Mouse (Mus musculus) WW6 (cell line): Measurements from ENCODE around the gene Slc25a17.

Experiments used
- DNase-seq: peaks from one replicate; pipeline ENCODE4 v3.0.0-alpha.2; 2013; ENCODE audit warnings: low read depth, low spot score

The Slc25a17 gene

GRCm38 (mm10) chr15:81355146-81355761 is 5.4 kb downstream of the Slc25a17 start:
- DNase-seq: peak; percentile 33

DNA sequence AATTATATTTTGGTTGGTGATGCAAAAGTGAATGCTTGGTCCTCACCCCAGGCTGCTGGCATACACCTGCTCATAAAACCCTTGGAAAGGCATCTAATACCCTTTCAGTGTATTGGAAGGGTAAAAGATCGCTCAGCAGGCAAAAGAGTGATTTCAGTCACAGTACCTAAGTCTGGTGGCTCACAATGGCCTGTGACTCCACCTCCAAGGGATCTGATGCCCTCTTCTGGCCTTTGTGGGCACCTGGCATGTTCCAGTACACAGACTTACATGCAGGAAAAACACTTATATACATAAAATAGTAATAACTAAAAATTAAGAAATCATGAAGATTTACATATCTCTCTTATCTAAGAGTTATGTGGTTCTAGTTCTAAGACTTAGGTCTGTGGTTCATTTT is 8.0 kb downstream of the Slc25a17 start:
- DNase-seq: no peak

- DNase-seq: no peak
These were observed 10.2 kb downstream of the Slc25a17 start for GRCm38 (mm10) chr15:81350401-81350800.

DNA sequence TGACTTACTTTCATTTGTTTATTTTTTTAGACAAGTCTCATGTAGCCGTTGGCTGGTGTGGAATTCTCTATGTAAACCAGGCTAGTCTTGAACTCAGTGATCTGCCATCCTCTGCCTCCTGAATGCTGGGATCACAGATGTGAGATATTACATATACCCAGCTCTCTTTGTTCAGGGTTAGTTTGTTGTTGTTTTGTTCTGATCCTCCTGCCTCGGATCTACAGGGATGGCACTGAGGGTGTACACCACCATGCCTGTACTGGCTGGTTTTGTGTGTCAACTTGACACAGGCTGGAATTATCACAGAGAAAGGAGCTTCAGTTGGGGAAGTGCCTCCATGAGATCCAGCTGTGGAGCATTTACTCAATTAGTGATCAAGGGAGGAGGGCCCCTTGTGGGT is 12.2 kb downstream of the Slc25a17 start:
- DNase-seq: no peak

GRCm38 (mm10) chr15:81347466-81347865 is 13.1 kb downstream of the Slc25a17 start:
- no peak for DNase-seq

- no peak for DNase-seq
These were observed 19.2 kb downstream of the Slc25a17 start for GRCm38 (mm10) chr15:81341426-81341825.

- no peak for DNase-seq
These were observed 21.5 kb downstream of the Slc25a17 start for GRCm38 (mm10) chr15:81339158-81339557.

GRCm38 (mm10) chr15:81336466-81336865 is 24.1 kb downstream of the Slc25a17 start:
- DNase-seq: no peak

- no peak for DNase-seq
These were observed 28.1 kb downstream of the Slc25a17 start for GRCm38 (mm10) chr15:81332517-81332916.

DNA sequence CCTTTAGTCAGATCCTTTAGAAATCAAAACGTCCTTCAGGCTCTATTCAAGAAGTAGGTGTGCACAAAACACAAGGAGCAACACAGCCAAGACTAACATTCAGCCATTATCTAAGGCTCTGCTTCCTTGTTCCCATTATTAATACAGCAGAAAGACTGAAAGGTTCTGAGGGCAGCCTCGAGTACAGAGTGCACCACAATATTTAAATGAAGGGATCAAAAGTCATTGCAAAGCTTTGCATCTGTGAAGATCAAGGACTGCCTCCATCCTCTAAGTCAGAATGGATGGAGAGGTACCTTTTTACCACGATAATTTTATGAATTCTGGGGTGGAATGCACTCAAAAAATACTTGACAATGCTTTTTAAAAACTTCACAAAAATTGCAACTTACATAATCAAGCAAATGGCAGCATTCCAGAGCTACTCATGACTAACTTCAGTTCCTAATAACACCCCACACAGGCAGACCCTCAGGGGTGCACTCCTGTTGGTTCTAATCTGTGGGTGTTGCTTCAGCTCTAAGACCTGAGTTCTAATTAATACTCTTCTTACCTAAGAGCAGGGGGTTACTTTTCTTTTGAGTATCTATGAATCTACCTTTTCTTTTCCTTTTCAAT is 29.7 kb downstream of the Slc25a17 start:
- DNase-seq: no peak

- no peak for DNase-seq
These were observed 30.8 kb downstream of the Slc25a17 start for GRCm38 (mm10) chr15:81329721-81330369.

DNA sequence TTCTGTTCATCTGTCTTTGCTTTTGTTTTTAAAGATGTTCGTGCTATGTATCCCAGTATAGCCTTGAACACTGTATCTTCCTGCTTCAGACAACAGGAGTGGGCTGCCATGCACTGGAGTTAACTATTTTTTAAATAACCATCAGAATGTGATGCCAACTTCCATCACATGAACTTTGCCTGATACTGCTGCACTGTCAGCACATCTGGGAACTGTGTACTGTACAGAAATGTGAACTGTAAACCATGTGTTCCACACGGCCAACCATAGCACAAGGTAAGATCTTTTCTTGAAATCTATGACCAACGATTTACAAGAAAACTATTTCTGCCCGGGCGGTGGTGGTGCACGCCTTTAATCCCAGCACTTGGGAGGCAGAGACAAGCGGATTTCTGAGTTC is 33.1 kb downstream of the Slc25a17 start:
- DNase-seq: no peak

- DNase-seq: no peak
These were observed 35.6 kb downstream of the Slc25a17 start for GRCm38 (mm10) chr15:81324979-81325378.

DNA sequence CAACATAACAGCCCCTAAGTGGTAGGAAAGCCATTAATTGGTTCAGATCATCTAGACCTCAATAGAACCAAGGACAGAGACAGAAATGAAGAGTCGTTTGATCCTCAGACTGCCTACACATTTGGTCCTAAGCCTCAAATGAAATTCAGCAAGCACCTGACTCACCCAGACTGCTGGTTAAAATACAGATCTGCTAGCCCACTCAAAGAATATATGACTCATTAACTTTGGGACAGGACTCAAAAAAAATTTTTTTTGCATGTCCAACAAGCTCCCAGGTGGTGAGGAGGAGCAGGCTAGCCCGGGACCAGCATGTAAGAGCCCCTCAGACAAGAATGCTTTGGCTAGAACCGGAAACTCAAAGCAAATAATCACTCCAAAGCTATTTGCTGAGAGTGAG is 40.5 kb downstream of the Slc25a17 start:
- DNase-seq: no peak

DNA sequence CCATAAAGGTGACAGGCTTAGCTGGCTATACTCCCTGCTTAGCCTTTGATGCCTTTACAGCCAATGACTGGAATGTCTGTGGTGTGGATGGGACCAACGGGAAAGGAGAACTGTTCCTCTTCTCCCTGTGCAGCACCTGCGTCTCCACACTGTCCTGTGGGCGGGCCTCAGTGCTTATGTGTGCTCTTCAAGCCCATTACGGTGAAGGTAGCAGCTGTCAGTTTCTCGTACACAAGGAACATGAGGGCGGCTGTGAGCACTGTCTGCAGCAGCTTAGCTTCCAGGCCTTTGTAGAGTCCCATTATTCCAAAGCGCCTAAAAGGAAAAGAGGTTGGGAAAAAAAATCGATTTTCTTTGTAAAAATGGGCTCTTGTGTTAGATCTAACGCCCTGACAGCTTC is 41.1 kb downstream of the Slc25a17 start:
- no peak for DNase-seq

DNA sequence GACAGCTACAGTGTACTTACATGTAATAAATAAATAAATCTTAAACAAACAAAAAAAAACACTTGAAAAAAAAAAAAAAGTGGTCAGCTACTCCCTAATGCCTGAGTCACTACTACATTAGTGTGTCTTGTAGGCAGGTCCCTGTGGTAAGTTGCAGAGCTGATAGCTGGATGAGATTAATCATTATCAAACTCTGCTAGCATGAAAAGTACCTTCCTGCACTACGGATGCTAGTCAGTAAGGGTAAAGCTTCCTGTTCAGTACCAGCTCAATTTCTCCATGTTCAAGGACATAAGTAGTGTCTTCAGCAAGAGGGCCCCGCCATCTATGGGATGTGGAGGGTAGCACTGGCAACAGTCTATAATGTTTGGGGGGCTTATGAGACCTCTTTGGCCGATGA is 46.7 kb downstream of the Slc25a17 start:
- DNase-seq: no peak

GRCm38 (mm10) chr15:81311026-81311425 is 49.6 kb downstream of the Slc25a17 start:
- no peak for DNase-seq

DNA sequence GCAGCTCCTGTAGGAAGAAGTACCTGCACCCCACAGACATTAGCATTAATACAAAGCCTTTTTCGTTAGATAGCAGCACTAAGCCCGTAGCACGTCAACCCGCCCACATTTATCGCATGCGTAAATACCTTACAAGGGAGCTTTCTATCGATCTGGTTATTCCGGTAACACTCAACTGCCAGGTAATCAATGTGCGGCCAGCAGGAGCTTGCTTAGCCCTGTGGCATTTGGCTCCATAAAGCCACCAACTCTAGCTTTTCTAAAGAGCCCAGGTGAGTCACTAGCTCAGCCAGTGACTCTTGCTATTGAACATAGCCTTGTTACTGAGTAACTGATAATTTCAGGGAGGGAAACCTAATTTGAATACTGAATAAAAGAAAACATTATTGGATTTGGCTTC is 50.3 kb downstream of the Slc25a17 start:
- DNase-seq: no peak

DNA sequence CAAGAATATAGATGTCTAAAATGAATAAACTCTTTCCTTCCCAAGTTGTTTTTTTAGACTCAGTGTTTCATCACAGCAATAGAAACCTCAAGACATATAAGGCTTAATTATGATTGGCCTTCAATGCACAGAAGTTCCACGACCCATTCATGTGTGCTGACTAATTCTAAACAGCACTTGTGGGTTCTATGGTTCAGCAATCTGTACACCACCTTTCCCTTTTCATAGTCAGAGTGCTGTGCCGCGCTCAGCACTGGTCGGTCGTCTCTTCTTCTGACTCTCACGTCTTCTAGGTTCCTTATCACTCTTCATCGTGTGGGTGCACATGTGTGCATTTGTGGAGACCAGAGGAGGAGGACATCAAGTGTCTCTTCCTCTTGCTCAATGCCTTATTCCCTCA is 52.6 kb downstream of the Slc25a17 start:
- no peak for DNase-seq

DNA sequence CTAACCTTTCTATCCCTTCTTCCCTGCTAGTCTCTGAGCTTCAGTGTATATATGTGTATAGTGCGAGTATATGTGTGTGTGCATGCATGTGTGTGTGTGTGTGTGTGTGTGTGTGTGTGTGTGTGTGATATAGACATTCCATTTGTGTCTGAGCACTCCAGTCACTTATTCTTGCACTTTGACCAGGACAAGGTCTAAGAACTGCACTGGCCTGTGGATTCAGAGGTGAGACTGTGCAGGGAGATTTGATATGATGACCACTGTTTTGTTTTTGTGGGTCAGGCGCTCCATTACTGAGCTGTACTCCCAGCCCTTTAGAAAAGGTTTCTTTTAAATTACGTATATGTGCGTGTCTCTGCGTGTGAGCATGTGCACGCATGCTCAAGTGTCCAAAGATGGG is 54.1 kb downstream of the Slc25a17 start:
- no peak for DNase-seq

DNA sequence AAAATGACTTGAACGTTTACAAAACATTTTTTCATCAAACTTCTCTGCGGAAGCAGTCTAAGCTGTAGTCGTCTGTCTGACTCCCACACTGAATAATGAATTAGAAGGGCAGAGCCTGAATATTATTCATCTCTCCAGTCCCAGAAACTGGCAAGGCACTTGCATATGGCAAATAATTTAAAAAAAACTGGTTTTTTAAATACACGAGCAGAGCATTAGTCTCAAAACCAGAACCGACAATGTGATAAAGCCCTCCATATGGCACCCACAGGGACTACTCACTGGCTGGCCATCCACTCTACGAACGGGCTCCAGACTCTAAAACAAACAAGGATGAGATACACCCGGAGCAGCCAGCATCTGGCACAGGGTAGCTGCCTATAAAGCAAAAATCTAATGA is 55.6 kb downstream of the Slc25a17 start:
- DNase-seq: no peak

DNA sequence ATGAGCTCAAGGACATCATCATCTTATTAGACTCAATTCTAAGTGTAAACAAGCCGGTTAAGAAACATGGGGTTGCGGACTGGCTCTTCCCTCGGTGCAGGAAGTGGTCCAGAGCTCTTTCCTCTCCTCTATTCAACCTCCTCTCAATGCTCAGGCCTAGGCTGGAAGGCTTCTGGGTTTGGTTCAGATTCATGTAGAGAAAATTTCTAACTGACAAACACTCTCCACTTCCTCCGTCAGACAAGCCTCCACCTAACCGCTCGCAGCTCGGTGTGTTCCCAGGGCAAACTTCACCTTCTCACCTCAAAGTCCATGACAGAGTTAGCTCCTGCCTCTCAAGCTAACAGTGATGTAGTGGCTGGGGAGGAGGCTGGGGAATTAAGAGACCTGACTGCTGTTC is 56.6 kb downstream of the Slc25a17 start:
- DNase-seq: no peak

DNA sequence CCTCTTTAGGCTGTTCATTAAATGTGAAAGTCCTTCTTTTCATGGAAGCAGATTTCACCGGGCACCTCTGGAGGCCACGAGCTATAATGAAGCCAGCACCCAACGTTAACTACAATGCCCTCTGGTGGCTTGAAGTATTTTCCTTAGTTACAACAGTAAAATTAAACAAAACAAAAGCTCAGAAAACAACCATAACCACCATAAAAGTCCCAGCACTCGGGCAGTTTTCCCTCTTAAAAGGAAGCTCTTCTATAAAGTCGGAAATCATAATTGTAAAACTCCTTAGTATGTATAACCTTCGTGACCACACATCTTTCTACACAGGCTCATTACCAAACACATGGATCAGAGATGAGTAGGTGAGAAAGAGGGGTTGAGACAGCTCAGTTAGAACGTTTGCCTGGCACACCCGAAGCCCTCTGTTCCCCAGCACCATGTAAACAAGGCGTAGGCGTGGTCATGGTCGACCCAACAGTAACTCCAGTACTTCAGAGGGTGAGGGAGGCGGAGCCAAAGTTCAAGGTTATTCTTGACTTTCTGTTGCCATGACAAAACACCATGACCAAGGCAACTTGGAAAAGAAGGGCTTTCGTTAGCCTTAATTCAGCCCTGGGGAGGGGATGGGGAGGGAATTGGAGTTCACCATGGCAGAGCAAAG is 58.3 kb downstream of the Slc25a17 start:
- DNase-seq: peak; percentile 18
